In the genomic region with DNA sequence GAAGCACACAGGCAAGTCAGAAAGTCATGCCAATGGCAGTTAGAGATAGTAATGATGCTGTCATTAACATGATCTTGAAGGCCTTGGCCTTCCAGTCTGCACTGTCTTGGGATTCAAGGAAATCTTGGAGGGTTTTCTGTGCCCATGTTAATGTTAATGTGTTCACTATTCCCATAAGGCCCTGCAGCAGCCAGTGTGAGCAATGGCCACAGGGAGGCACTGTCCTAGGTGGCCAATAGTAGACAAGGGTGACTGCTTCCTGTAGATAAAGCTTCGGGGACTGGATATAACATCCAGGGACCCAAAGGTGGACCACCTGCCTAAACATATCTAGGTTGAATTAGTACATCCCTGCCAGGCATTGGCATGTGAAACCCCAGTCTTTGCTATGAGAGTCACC, we compare ENCODE assay signal across 16 mouse cellular contexts. TPM values are rescaled to one million over a fixed set of nuclear protein-coding genes. Genes with fewer than 3 reads are reported as not detected.
A peak's percentile ranks its signal among the peaks of the same experiment; 100 is the strongest.
DNase-seq lines count a peak whose midpoint lies in the region; ATAC-seq and TF ChIP-seq lines count a peak whose summit lies in the region.
"Had no signal": no experiment of that assay in that cellular context is flagged by ENCODE, and none has a peak within 500 bp of the region (broad histone marks: within the 10 kb centered on the region; RNA-seq: fewer than 3 reads in every experiment).

No protein-coding gene starts in this region.

- no peaks in the 10 kb centered on the region for H3K9me3 ChIP-seq in liver, embryonic 11.5 days (ENCODE audit: control insufficient read depth, low read length)
- peaks cover 8% of the 10 kb centered on the region for H3K9me3 ChIP-seq in E14TG2a.4 (ENCODE audit: low read length)
- H3K9me3 ChIP-seq: embryonic facial prominence, embryonic 13.5 days; heart, embryonic 13.5 days; lung, embryonic 15.5 days; stomach, embryonic 15.5 days had no signal

- peak; percentile 49 for TF ChIP-seq CTCF in liver, adult 2 months (IDR thresholded peaks at IDR 0.05; ENCODE audit: low read depth, low read length)
- TF ChIP-seq CTCF in E14TG2a.4 (conservative IDR thresholded peaks at IDR 0.05; ENCODE audit: low read length), result 0 out of 2 replicates have a peak, but pooled peaks have one; percentile 10

- H3K27me3 ChIP-seq in liver, adult 2 months (ENCODE audit: control insufficient read depth, insufficient read depth, low read length), result no peaks in the 10 kb centered on the region
- H3K27me3 ChIP-seq in liver, embryonic 11.5 days (replicated peaks; ENCODE audit: control insufficient read depth, insufficient read depth, low read length), result no peaks in the 10 kb centered on the region
- H3K27me3 ChIP-seq in E14TG2a.4 (ENCODE audit: insufficient read depth, low read length), result no peaks in the 10 kb centered on the region
- H3K27me3 ChIP-seq: embryonic facial prominence, embryonic 13.5 days; heart, embryonic 13.5 days; lung, embryonic 15.5 days; stomach, embryonic 15.5 days had no signal

- H3K4me2 ChIP-seq in liver, embryonic 11.5 days, result no peak overlapping the region
- H3K4me2 ChIP-seq: embryonic facial prominence, embryonic 13.5 days; heart, embryonic 13.5 days; hindbrain, embryonic 14.5 days; lung, embryonic 15.5 days; stomach, embryonic 15.5 days had no signal

- peaks cover 4% of the 10 kb centered on the region; the same call in 1 of the 2 replicates for H3K36me3 ChIP-seq in liver, adult 2 months (ENCODE audit: control insufficient read depth, insufficient read depth, low read length)
- peaks cover 30% of the 10 kb centered on the region for H3K36me3 ChIP-seq in liver, embryonic 11.5 days (ENCODE audit: control insufficient read depth, insufficient read depth, low read length)
- H3K36me3 ChIP-seq in E14TG2a.4 (ENCODE audit: insufficient read depth, low read length) (peaks cover 37% of the 10 kb centered on the region), macrophage (ENCODE audit: inconsistent target) (peaks cover 26% of the 10 kb centered on the region; the same call in 1 of the 2 replicates)
- H3K36me3 ChIP-seq: embryonic facial prominence, embryonic 13.5 days; lung, embryonic 15.5 days; stomach, embryonic 15.5 days had no signal

- DNase-seq in liver, adult 2 months (ENCODE audit: extremely low read depth, low read depth, low spot score), result no peak
- no peak for DNase-seq in liver, embryonic 11.5 days (ENCODE audit: low spot score)
- DNase-seq in 416B (ENCODE audit: low read depth), result peak; percentile 16
- no peak for DNase-seq in embryo, embryonic 10.5 days (ENCODE audit: low spot score)
- DNase-seq: cerebellum, adult 9-10 months; forebrain, postnatal 0 days; midbrain, embryonic 14.5 days had no signal

- no peak overlapping the region for H3K4me3 ChIP-seq in liver, adult 2 months (ENCODE audit: insufficient read depth, low read depth, low read length)
- no peak overlapping the region for H3K4me3 ChIP-seq in liver, embryonic 11.5 days (ENCODE audit: low read depth, low read length)
- H3K4me3 ChIP-seq in E14TG2a.4 (replicated peaks; ENCODE audit: low read length) (no peak overlapping the region), macrophage (ENCODE audit: inconsistent target) (no peak overlapping the region)
- H3K4me3 ChIP-seq: embryonic facial prominence, embryonic 13.5 days; heart, embryonic 13.5 days; lung, embryonic 15.5 days; stomach, embryonic 15.5 days had no signal

- H3K27ac ChIP-seq in liver, adult 2 months (replicated peaks; ENCODE audit: insufficient read depth, low read depth, low read length), result no peak overlapping the region
- no peak overlapping the region for H3K27ac ChIP-seq in liver, embryonic 11.5 days (ENCODE audit: low read depth, low read length)
- peak overlapping the region; percentile 90 for H3K27ac ChIP-seq in macrophage
- H3K27ac ChIP-seq: embryonic facial prominence, embryonic 13.5 days; heart, embryonic 13.5 days; hindbrain, embryonic 14.5 days; lung, embryonic 15.5 days; stomach, embryonic 15.5 days had no signal

- no peaks in the 10 kb centered on the region for H3K79me2 ChIP-seq in liver, adult 2 months (ENCODE audit: control insufficient read depth, insufficient read depth, low read length)
- no peaks in the 10 kb centered on the region for H3K79me2 ChIP-seq in macrophage (ENCODE audit: inconsistent target)

- no peak for ATAC-seq in liver, embryonic 11.5 days (replicated peaks; ENCODE audit: low FRiP score)
- ATAC-seq in erythroblast, adult 5-6 weeks (replicated peaks; ENCODE audit: low FRiP score, poor library complexity, severe bottlenecking), result no peak
- ATAC-seq: CD4-positive, CD25-positive, alpha-beta regulatory T cell, adult 4 months; forebrain, postnatal 0 days had no signal

- no peak for TF ChIP-seq POLR2A in liver, adult 2 months (IDR thresholded peaks at IDR 0.05; ENCODE audit: extremely low read depth, insufficient read depth, low read length)

- 91% methylated on average over 1 of the region's 1 CpGs for WGBS in liver, adult 2 months
- 82% methylated on average over 1 of the region's 1 CpGs for WGBS in liver, embryonic 11.5 days
- 73% methylated on average over 1 of the region's 1 CpGs for WGBS in macrophage (ENCODE audit: missing documents)

- no peaks in the 10 kb centered on the region for H3K4me1 ChIP-seq in liver, adult 2 months (ENCODE audit: control insufficient read depth, insufficient read depth, low read length)
- H3K4me1 ChIP-seq in liver, embryonic 11.5 days (replicated peaks; ENCODE audit: control insufficient read depth, insufficient read depth, low read length), result peaks cover 4% of the 10 kb centered on the region
- no peaks in the 10 kb centered on the region for H3K4me1 ChIP-seq in E14TG2a.4 (replicated peaks; ENCODE audit: low read depth, low read length)
- H3K4me1 ChIP-seq: heart, embryonic 13.5 days; lung, embryonic 15.5 days; stomach, embryonic 15.5 days had no signal

- no peak overlapping the region for H3K9ac ChIP-seq in liver, adult 2 months (ENCODE audit: low read depth, low read length)
- H3K9ac ChIP-seq in liver, embryonic 11.5 days (ENCODE audit: low read depth, low read length), result no peak overlapping the region
- H3K9ac ChIP-seq: embryonic facial prominence, embryonic 13.5 days; forebrain, postnatal 0 days; heart, embryonic 13.5 days; hindbrain, embryonic 14.5 days; lung, embryonic 15.5 days; stomach, embryonic 15.5 days had no signal

RNA-seq across cellular contexts. Expression of a gene that starts 35.4 kb away (rescaled TPM):
- 7.5 and 11.9 TPM in 2 replicates for total RNA-seq in liver, adult 2 months (2014; rRNA removed)
- polyA plus RNA-seq in liver, adult 2 months (2012; rRNA removed), result 33.3 and 41.0 TPM in 2 replicates
- polyA plus RNA-seq in liver, embryonic 11.5 days (2014; fragmentation: Nextera tagmentation; extraction: Ambion mirVana), result 74.7 TPM in 2 replicates
- 10 to 100 TPM in 16 of 26 experiments, 1 to 10 TPM in 10; 2.0 to 49.3 (median 15.3) TPM for total RNA-seq in macrophage (2018; cell fraction: chromatin; rRNA removed)
- 10 to 100 TPM; 20.7 to 52.8 (median 31.3) TPM for total RNA-seq in macrophage (2018; cell fraction: cytosol; rRNA removed)
- 10 to 100 TPM in 25 of 26 experiments, 1 to 10 TPM in 1; 4.7 to 54.2 (median 27.9) TPM for total RNA-seq in macrophage (2018; cell fraction: nucleus; rRNA removed)
- 26.5 to 41.9 TPM (median 39.9 TPM) in 3 replicates for polyA plus RNA-seq in macrophage (2018)
- 6.3 and 11.7 TPM in 2 replicates for total RNA-seq in erythroblast, adult 5-6 weeks (2015; ENCODE audit: low replicate concordance)
- total RNA-seq in erythroblast, adult 5-6 weeks (2017; ENCODE audit: low replicate concordance), result 6.1 and 6.4 TPM in 2 replicates
- polyA plus RNA-seq: CD4-positive, CD25-positive, alpha-beta regulatory T cell, adult 4 months had no signal
